Mouse (Mus musculus) hindbrain, embryonic 13.5 days (tissue): ENCODE data around the gene Fam184a. TPM values are rescaled to one million over a fixed set of nuclear protein-coding genes. Genes with fewer than 3 reads are reported as not detected.
"Not testable (repeated sequence)": the region's sequence is repeated elsewhere in the genome, so short reads cannot be mapped to it uniquely, and the experiment has no call there.

ENCODE experiments used
- ATAC-seq: fragments of 200-750 bp; cut with Nextera tagmentation; 2 replicates; pipeline ENCODE4 v1.8.0; 2017; ENCODE audit warnings: moderate TSS enrichment; ENCODE audit not compliant: low FRiP score
- H3K27ac ChIP-seq: fragments of 300-500 bp; sonication (generic); 2 replicates; pipeline ENCODE4 v1.5.1; 2015; ENCODE audit warnings: inconsistent platforms, mild to moderate bottlenecking, moderate library complexity
- H3K27me3 ChIP-seq: fragments of 300-500 bp; sonication (generic); 2 replicates; pipeline ENCODE4 v1.6.1; 2015; ENCODE audit warnings: mild to moderate bottlenecking, inconsistent platforms
- H3K36me3 ChIP-seq: fragments of 300-500 bp; sonication (generic); 2 replicates; pipeline ENCODE4 v1.6.1; 2015; ENCODE audit warnings: mild to moderate bottlenecking, inconsistent platforms
- H3K4me1 ChIP-seq: fragments of 300-500 bp; sonication (generic); replicated peaks from 2 replicates; pipeline ENCODE4 v1.6.1; 2015; ENCODE audit warnings: inconsistent platforms
- H3K4me2 ChIP-seq: fragments of 300-500 bp; sonication (generic); 2 replicates; pipeline ENCODE4 v1.6.1; 2015; ENCODE audit warnings: inconsistent platforms, mild to moderate bottlenecking, moderate library complexity
- H3K4me3 ChIP-seq: fragments of 300-500 bp; sonication (generic); 2 replicates; pipeline ENCODE4 v1.5.1; 2015; ENCODE audit warnings: mild to moderate bottlenecking, inconsistent platforms
- H3K9ac ChIP-seq: fragments of 300-500 bp; sonication (generic); 2 replicates; pipeline ENCODE4 v1.6.1; 2015; ENCODE audit warnings: mild to moderate bottlenecking, inconsistent platforms
- H3K9me3 ChIP-seq: fragments of 300-500 bp; sonication (generic); 2 replicates; pipeline ENCODE4 v1.6.1; 2016; ENCODE audit warnings: inconsistent platforms
- WGBS: fragments of 180-500 bp; shearing (Covaris S2); methylation state at CpG from one replicate; pipeline ENCODE4 v1.1.7; 2015; 5-methylcytosine and 5-hydroxymethylcytosine counted together
- polyA plus RNA-seq: library from polyadenylated mRNA; unstranded; fragments of >200 nt; fragmentation: Nextera tagmentation; extraction: Ambion mirVana; gene quantifications from 2 replicates; pipeline ENCODE4 v1.2.1, GENCODE M21; 2015

The Fam184a gene
- polyA plus RNA-seq, 1 experiment from 2014 or later: 12.0 TPM

GRCm38 (mm10) chr10:53688533-53688932, 62.4 kb downstream of the Fam184a start:
- Histone ChIP-seq H3K4me2 (no peak overlapping the region), H3K4me1 (0 out of 2 replicates have a peak, but pooled peaks cover 6% of the 10 kb centered on the region), H3K36me3 (no peaks in the 10 kb centered on the region), H3K9ac (no peak overlapping the region), H3K27me3 (no peaks in the 10 kb centered on the region), H3K4me3 (no peak overlapping the region), H3K9me3 (no peaks in the 10 kb centered on the region), H3K27ac (no peak overlapping the region)
- 48% methylated on average over 1 of the region's 1 CpGs for WGBS
- 0 out of 2 replicates have a peak, but pooled peaks have one; percentile 47 for ATAC-seq

GRCm38 (mm10) chr10:53687888-53688287, 63.0 kb downstream of the Fam184a start:
- Histone ChIP-seq H3K9ac (no peak overlapping the region), H3K36me3 (peaks cover 2% of the 10 kb centered on the region; the same call in 1 of the 2 replicates), H3K4me2 (no peak overlapping the region), H3K27me3 (no peaks in the 10 kb centered on the region), H3K9me3 (no peaks in the 10 kb centered on the region), H3K4me3 (no peak overlapping the region), H3K27ac (no peak overlapping the region), H3K4me1 (0 out of 2 replicates have a peak, but pooled peaks cover 6% of the 10 kb centered on the region)
- ATAC-seq: no peak
- 64% methylated on average over 5 of the region's 5 CpGs for WGBS

- H3K4me2 ChIP-seq: no peak overlapping the region
- WGBS: 76% methylated on average over 3 of the region's 3 CpGs
- 0 out of 2 replicates have a peak, but pooled peaks cover 6% of the 10 kb centered on the region for H3K4me1 ChIP-seq
- H3K9me3 ChIP-seq: no peaks in the 10 kb centered on the region
- H3K27me3 ChIP-seq: no peaks in the 10 kb centered on the region
- H3K9ac ChIP-seq: no peak overlapping the region
- H3K36me3 ChIP-seq: peaks cover 6% of the 10 kb centered on the region; the same call in 1 of the 2 replicates
- no peak overlapping the region for H3K4me3 ChIP-seq
- no peak overlapping the region for H3K27ac ChIP-seq
- ATAC-seq: no peak
These were observed 65.1 kb downstream of the Fam184a start for GRCm38 (mm10) chr10:53685806-53686205.

- Histone ChIP-seq H3K4me3 (no peak overlapping the region), H3K9ac (no peak overlapping the region), H3K36me3 (peaks cover 6% of the 10 kb centered on the region; the same call in 1 of the 2 replicates), H3K4me1 (0 out of 2 replicates have a peak, but pooled peaks cover 5% of the 10 kb centered on the region), H3K27me3 (no peaks in the 10 kb centered on the region), H3K9me3 (no peaks in the 10 kb centered on the region), H3K4me2 (no peak overlapping the region), H3K27ac (no peak overlapping the region)
- ATAC-seq: no peak
- WGBS: 88% methylated on average over 5 of the region's 5 CpGs
These were observed 67.7 kb downstream of the Fam184a start for GRCm38 (mm10) chr10:53683226-53683625.

- H3K27me3 ChIP-seq: no peaks in the 10 kb centered on the region
- peak; percentile 62 for ATAC-seq
- 48% methylated on average over 6 of the region's 6 CpGs for WGBS
- no peak overlapping the region for H3K4me3 ChIP-seq
- H3K27ac ChIP-seq: 0 out of 2 replicates have a peak overlapping the region, but pooled peaks have one; percentile 9
- H3K4me1 ChIP-seq: no peaks in the 10 kb centered on the region
- H3K9me3 ChIP-seq: no peaks in the 10 kb centered on the region
- H3K4me2 ChIP-seq: no peak overlapping the region
- H3K36me3 ChIP-seq: peaks cover 17% of the 10 kb centered on the region
- no peak overlapping the region for H3K9ac ChIP-seq
These were observed 71.0 kb downstream of the Fam184a start for GRCm38 (mm10) chr10:53679690-53680557.

GRCm38 (mm10) chr10:53661788-53662187, 89.1 kb downstream of the Fam184a start:
- ATAC-seq: no peak
- WGBS: 91% methylated on average over 4 of the region's 4 CpGs
- Histone ChIP-seq H3K9ac (no peak overlapping the region), H3K36me3 (peaks cover 9% of the 10 kb centered on the region), H3K4me3 (no peak overlapping the region), H3K4me2 (no peak overlapping the region), H3K27me3 (no peaks in the 10 kb centered on the region), H3K27ac (no peak overlapping the region), H3K9me3 (no peaks in the 10 kb centered on the region), H3K4me1 (no peaks in the 10 kb centered on the region)

GRCm38 (mm10) chr10:53654239-53654638, 96.7 kb downstream of the Fam184a start:
- H3K27me3 ChIP-seq, H3K9ac ChIP-seq, H3K9me3 ChIP-seq, ATAC-seq, H3K4me3 ChIP-seq, H3K27ac ChIP-seq, H3K4me1 ChIP-seq, H3K4me2 ChIP-seq: not testable (repeated sequence)
- WGBS: 85% methylated on average over 5 of the region's 5 CpGs
- H3K36me3 ChIP-seq: peaks cover 18% of the 10 kb centered on the region

- no peak overlapping the region for H3K4me3 ChIP-seq
- no peaks in the 10 kb centered on the region for H3K9me3 ChIP-seq
- H3K9ac ChIP-seq: no peak overlapping the region
- no peak for ATAC-seq
- no peaks in the 10 kb centered on the region for H3K4me1 ChIP-seq
- H3K4me2 ChIP-seq: no peak overlapping the region
- no peaks in the 10 kb centered on the region for H3K27me3 ChIP-seq
- peaks cover 32% of the 10 kb centered on the region for H3K36me3 ChIP-seq
- H3K27ac ChIP-seq: no peak overlapping the region
- 85% methylated on average over 2 of the region's 2 CpGs for WGBS
These were observed 100.2 kb downstream of the Fam184a start for GRCm38 (mm10) chr10:53650683-53651082.

- Histone ChIP-seq H3K9me3 (no peaks in the 10 kb centered on the region), H3K4me2 (no peak overlapping the region), H3K9ac (no peak overlapping the region), H3K27me3 (no peaks in the 10 kb centered on the region), H3K4me1 (no peaks in the 10 kb centered on the region), H3K27ac (no peak overlapping the region), H3K36me3 (no peaks in the 10 kb centered on the region), H3K4me3 (no peak overlapping the region)
- peak; percentile 66; the same call in 1 of the 2 replicates for ATAC-seq
These were observed 109.4 kb downstream of the Fam184a start for GRCm38 (mm10) chr10:53641507-53641906.

- H3K36me3 ChIP-seq: no peaks in the 10 kb centered on the region
- no peaks in the 10 kb centered on the region for H3K9me3 ChIP-seq
- ATAC-seq: no peak
- no peak overlapping the region for H3K9ac ChIP-seq
- H3K27ac ChIP-seq: no peak overlapping the region
- H3K4me1 ChIP-seq: no peaks in the 10 kb centered on the region
- H3K4me3 ChIP-seq: no peak overlapping the region
- no peak overlapping the region for H3K4me2 ChIP-seq
- 86% methylated on average over 13 of the region's 13 CpGs for WGBS
- no peaks in the 10 kb centered on the region for H3K27me3 ChIP-seq
These were observed 115.5 kb downstream of the Fam184a start for GRCm38 (mm10) chr10:53635246-53635971.

GRCm38 (mm10) chr10:53634160-53634559, 116.8 kb downstream of the Fam184a start:
- no peak for ATAC-seq

GRCm38 (mm10) chr10:53630339-53630738, 120.6 kb downstream of the Fam184a start, which contains the start of gene Mcm9:
Gene Mcm9 (minus strand): TSS chr10:53630439.
- 60% methylated on average over 10 of the region's 10 CpGs for WGBS
- peak within 1 kb of the TSS; percentile 90 for H3K27ac ChIP-seq

More at GRCm38 (mm10) chr10:53634160-53634559, 116.8 kb downstream of the Fam184a start:
- Histone ChIP-seq H3K4me2 (no peak overlapping the region), H3K27ac (no peak overlapping the region), H3K4me1 (no peaks in the 10 kb centered on the region), H3K9me3 (no peaks in the 10 kb centered on the region), H3K4me3 (no peak overlapping the region), H3K27me3 (no peaks in the 10 kb centered on the region), H3K9ac (no peak overlapping the region), H3K36me3 (no peaks in the 10 kb centered on the region)
- WGBS: 83% methylated on average over 10 of the region's 10 CpGs

More at GRCm38 (mm10) chr10:53630339-53630738, 120.6 kb downstream of the Fam184a start, which contains the start of gene Mcm9:
- not testable (repeated sequence) for H3K36me3 ChIP-seq, H3K9me3 ChIP-seq, H3K27me3 ChIP-seq, ATAC-seq
- Histone ChIP-seq H3K4me2 (peak within 1 kb of the TSS; percentile 52), H3K4me3 (peak within 1 kb of the TSS; percentile 66), H3K4me1 (peaks cover 14% of the 10 kb centered on the region; the same call in 1 of the 2 replicates), H3K9ac (peak within 1 kb of the TSS; percentile 73)
